Mouse (Mus musculus): ENCODE data around the gene Emid1.

- TF ChIP-seq TAL1 (IDR thresholded peaks at IDR 0.05; ENCODE audit: low read length) (no peak), GATA1 (IDR thresholded peaks at IDR 0.05; ENCODE audit: low read length) (no peak)
Observed at GRCm38 (mm10) chr11:5062326-5062725, 89.7 kb downstream of the Emid1 start.
